Comparison of ENCODE assay signal across 8 mouse cellular contexts in genomic region chr4:106708408-106708807, GRCm38 (mm10). TPM values are rescaled to one million over a fixed set of nuclear protein-coding genes. Genes with fewer than 3 reads are reported as not detected.
A peak's percentile ranks its signal among the peaks of the same experiment; 100 is the strongest.
DNase-seq lines count a peak whose midpoint lies in the region; ATAC-seq lines count a peak whose summit lies in the region.

No protein-coding gene starts in this region.

- H3K4me1 ChIP-seq in intestine, embryonic 15.5 days (replicated peaks), result peaks cover 14% of the 10 kb centered on the region

- no peak overlapping the region for H3K27ac ChIP-seq in intestine, embryonic 15.5 days

- peak; percentile 86 for DNase-seq in ZHBTc4 (ENCODE audit: low read depth, low spot score)
- DNase-seq in cerebellum, postnatal 36 days, result peak; percentile 84 to 85
- peak; percentile 92 for DNase-seq in gastrocnemius, postnatal 10 days
- peak; percentile 85 to 88 for DNase-seq in left cerebral cortex, postnatal 14 days (ENCODE audit: low spot score in 2 of 2)
- DNase-seq in right cerebral cortex, postnatal 25 days, result peak; percentile 77
- peak; percentile 89 for DNase-seq in urinary bladder, postnatal 25 days (ENCODE audit: low spot score)

- no peaks in the 10 kb centered on the region for H3K9me3 ChIP-seq in intestine, embryonic 15.5 days

- H3K27me3 ChIP-seq in intestine, embryonic 15.5 days (replicated peaks), result no peaks in the 10 kb centered on the region

- H3K4me2 ChIP-seq in intestine, embryonic 15.5 days (replicated peaks), result peak overlapping the region; percentile 51

- no peak overlapping the region; the same call in 1 of the 2 replicates for H3K4me3 ChIP-seq in intestine, embryonic 15.5 days (replicated peaks)

- intact Hi-C loops in left cerebral cortex, postnatal 14 days (cut with DNase I), result loop anchor here (1.0 kb wide), 2 partner anchors 77 to 94 kb away; no protein-coding TSS in a partner anchor

- H3K36me3 ChIP-seq in intestine, embryonic 15.5 days, result no peaks in the 10 kb centered on the region

- WGBS in intestine, embryonic 15.5 days, result 4% methylated on average over 8 of the region's 8 CpGs

- peak; percentile 76 for ATAC-seq in intestine, embryonic 15.5 days
- peak; percentile 55; the same call in 1 of the 2 replicates for ATAC-seq in megakaryocyte-erythroid progenitor cell, adult 5-6 weeks (replicated peaks; ENCODE audit: low FRiP score, low TSS enrichment, poor library complexity, severe bottlenecking)

- H3K9ac ChIP-seq in intestine, embryonic 15.5 days, result no peak overlapping the region

RNA-seq across cellular contexts. Expression of gene Mroh7, which starts 22.3 kb away (rescaled TPM):
- total RNA-seq in gastrocnemius, postnatal 10 days (2021), result under 1 TPM; 0.16 to 0.47 TPM
- polyA plus RNA-seq in intestine, embryonic 15.5 days (2015; fragmentation: Nextera tagmentation; extraction: Ambion mirVana), result 0.16 and 0.38 TPM in 2 replicates
- 1 to 10 TPM; 2.1 to 2.2 TPM for total RNA-seq in left cerebral cortex, postnatal 14 days (2021)
- total RNA-seq in megakaryocyte-erythroid progenitor cell, adult 5-6 weeks (2014; fragmentation: Nextera tagmentation), result not detected in 2 replicates
- total RNA-seq in megakaryocyte-erythroid progenitor cell, adult 5-6 weeks (2017), result not detected in 2 replicates

RNA-seq across cellular contexts. Expression of gene Fam151a, which starts 25.3 kb away (rescaled TPM):
- not detected for total RNA-seq in gastrocnemius, postnatal 10 days (2021)
- polyA plus RNA-seq in intestine, embryonic 15.5 days (2015; fragmentation: Nextera tagmentation; extraction: Ambion mirVana), result 1.2 and 1.3 TPM in 2 replicates
- total RNA-seq in left cerebral cortex, postnatal 14 days (2021), result not detected
- not detected in 2 replicates for total RNA-seq in megakaryocyte-erythroid progenitor cell, adult 5-6 weeks (2014; fragmentation: Nextera tagmentation)
- not detected in 2 replicates for total RNA-seq in megakaryocyte-erythroid progenitor cell, adult 5-6 weeks (2017)

RNA-seq across cellular contexts. Expression of gene Ttc4, which starts 29.7 kb away (rescaled TPM):
- 10 to 100 TPM; 22.1 to 26.7 TPM for total RNA-seq in gastrocnemius, postnatal 10 days (2021)
- 72.0 and 73.4 TPM in 2 replicates for polyA plus RNA-seq in intestine, embryonic 15.5 days (2015; fragmentation: Nextera tagmentation; extraction: Ambion mirVana)
- total RNA-seq in left cerebral cortex, postnatal 14 days (2021), result 10 to 100 TPM; 41.2 to 43.7 TPM
- total RNA-seq in megakaryocyte-erythroid progenitor cell, adult 5-6 weeks (2014; fragmentation: Nextera tagmentation), result 53.0 and 56.3 TPM in 2 replicates
- 34.8 and 47.4 TPM in 2 replicates for total RNA-seq in megakaryocyte-erythroid progenitor cell, adult 5-6 weeks (2017)

RNA-seq across cellular contexts. Expression of gene Pars2, which starts 57.5 kb away (rescaled TPM):
- total RNA-seq in gastrocnemius, postnatal 10 days (2021), result 1 to 10 TPM; 3.9 to 4.5 TPM
- 14.5 and 15.0 TPM in 2 replicates for polyA plus RNA-seq in intestine, embryonic 15.5 days (2015; fragmentation: Nextera tagmentation; extraction: Ambion mirVana)
- 1 to 10 TPM; 6.3 to 6.5 TPM for total RNA-seq in left cerebral cortex, postnatal 14 days (2021)
- total RNA-seq in megakaryocyte-erythroid progenitor cell, adult 5-6 weeks (2014; fragmentation: Nextera tagmentation), result 6.9 and 9.0 TPM in 2 replicates
- 5.9 and 6.4 TPM in 2 replicates for total RNA-seq in megakaryocyte-erythroid progenitor cell, adult 5-6 weeks (2017)
